Mouse (Mus musculus) hematopoietic stem cell, adult 5-6 weeks (primary cell): ENCODE results near the gene Arhgef16. TPM values are rescaled to one million over a fixed set of nuclear protein-coding genes. Genes with fewer than 3 reads are reported as not detected.
A peak's percentile ranks its signal among the peaks of the same experiment; 100 is the strongest.

Experiments used
- ATAC-seq, 2 experiments: fragments of 125-278 bp in 1 of 2; replicated peaks in 1 of 2; 2 replicates each; pipeline ENCODE4 v1.8.0; 2016 to 2017; ENCODE audit warnings: inconsistent platforms in 2 of 2, mild to moderate bottlenecking in 2 of 2, moderate number of reproducible peaks in 2 of 2, low read depth in 1 of 2, moderate TSS enrichment in 1 of 2; ENCODE audit not compliant: low FRiP score in 2 of 2, poor library complexity in 2 of 2, severe bottlenecking in 2 of 2, insufficient read depth in 1 of 2, low TSS enrichment in 1 of 2
- total RNA-seq: library from RNA; stranded (forward); fragments of 172-1452, 232-1000 nt; gene quantifications from 2 replicates; pipeline ENCODE4 v1.2.3, GENCODE M21; 2017

Arhgef16 gene
- total RNA-seq, 1 experiment from 2014 or later, result not detected

DNA sequence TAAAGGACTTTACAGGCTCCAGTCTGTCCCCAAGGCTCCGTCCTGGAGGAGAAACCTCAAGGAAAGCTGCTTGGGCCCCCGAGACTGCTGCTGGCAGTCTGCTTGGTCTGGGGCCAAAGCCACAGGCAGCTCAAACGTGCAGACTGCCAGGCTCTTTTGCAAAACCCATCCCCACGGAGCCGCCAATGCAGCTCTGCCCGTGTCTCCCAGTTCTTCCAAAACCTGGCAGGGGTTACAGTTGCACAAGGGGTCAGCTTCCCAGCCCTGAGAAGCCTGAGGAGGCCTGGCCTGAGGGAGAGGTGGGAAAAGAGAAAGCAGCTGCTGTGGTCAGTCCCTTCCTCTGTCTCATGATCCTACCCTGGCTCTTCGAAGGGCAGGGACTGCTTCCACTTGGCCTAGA is 56.1 kb downstream of the Arhgef16 start:
- ATAC-seq, result no peak

DNA sequence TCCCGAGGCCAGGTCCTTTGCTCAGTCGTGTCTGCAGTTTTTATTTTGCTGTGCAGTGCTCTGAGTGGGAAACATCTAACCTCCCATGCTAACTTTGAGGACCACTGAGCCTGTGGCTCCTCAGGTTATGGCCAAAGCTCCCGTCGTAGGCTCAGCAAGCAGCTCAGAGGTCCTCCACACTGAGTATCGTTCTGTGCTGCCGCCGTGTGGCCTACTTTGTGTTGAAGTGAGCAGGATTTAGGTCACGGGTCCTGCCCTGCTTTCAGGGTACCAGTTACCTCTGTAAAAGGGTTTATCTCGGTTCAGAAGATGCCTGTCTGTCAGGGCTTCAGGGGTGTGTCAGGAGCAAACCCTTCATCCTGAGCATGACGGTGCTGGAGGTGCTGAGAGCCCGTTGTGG is 60.9 kb downstream of the Arhgef16 start:
- ATAC-seq, result no peak

DNA sequence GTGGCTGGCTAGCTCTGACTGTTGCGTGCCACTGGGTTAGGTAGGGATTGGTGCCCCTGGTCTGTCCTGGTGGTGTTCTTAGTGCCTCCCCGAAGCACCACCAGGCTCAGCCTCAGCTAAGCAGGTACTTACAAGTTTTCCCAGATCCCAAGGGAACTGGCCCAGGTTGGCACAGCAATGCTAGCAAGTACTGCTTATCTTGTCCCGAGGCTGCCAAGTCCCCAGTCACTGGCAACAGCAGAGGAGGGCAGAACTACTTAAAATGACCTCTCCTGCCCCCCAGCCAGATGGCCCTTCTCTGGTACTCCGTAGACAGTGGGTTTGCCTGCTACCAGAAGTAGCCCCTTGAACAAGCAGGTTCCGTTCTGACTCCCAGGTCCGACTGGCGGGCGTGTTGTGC is 62.3 kb downstream of the Arhgef16 start:
- no peak for ATAC-seq

DNA sequence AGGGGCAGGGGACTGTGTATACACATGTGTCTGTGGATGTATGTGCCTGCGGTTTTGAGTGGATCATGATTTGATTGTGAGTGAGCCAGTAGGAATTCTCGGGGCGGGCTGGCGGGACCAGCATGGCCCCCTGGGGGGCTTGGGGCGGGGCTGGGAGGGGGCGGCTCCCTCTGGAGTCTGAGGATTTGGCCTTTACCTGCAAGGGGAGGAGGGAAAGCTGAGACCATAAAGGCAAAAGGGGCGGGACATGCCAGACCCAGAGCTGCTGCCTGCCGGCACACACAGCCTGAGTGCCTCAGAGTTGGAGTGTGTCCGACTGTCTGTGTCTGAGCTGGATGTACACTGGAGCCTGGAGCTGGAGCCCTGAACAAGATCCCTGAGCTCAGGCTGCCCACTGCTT is 64.2 kb downstream of the Arhgef16 start:
- ATAC-seq, result no peak

DNA sequence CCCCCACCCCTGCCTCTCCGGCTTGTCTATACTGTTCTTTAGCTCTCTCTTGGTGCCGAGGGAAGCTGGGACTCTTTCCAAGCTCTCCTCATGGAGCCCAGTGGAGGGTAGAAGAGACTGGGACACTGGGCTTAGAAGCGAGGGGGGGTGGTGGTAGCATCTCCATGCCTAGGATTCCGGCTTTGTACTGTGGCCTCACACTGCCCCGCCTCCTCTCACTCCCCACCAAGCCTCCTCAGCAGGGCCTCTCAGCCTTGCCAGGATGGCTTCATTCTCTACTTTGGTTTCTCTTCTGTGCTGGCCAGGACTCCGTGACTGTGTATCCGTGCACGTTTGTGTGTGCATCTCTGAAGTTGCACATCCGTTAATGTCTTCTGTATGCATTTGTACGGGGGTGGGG is 64.6 kb downstream of the Arhgef16 start:
- ATAC-seq, result 0 out of 4 replicates have a peak, but pooled peaks of 1 of the 2 experiments have one; percentile 33

DNA sequence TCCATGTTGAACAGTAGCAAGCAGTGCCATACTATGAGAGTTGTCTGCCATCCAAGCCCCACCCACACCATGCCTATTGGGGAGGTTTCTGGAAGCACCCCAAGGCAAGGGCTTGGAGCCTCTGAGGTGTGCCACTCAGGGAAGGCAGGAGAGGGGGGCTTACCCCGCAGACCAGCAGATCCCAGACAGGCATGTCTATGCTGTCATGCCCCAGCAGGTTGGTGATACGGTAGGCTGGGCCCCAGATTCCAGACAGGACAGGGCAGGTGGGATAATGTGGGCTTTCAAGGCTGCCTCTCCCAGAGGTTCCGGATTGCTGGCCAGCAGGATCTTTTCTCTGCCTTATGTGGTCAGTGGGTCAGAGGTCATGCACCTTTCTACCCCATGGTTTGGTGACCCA is 65.5 kb downstream of the Arhgef16 start:
- no peak for ATAC-seq

DNA sequence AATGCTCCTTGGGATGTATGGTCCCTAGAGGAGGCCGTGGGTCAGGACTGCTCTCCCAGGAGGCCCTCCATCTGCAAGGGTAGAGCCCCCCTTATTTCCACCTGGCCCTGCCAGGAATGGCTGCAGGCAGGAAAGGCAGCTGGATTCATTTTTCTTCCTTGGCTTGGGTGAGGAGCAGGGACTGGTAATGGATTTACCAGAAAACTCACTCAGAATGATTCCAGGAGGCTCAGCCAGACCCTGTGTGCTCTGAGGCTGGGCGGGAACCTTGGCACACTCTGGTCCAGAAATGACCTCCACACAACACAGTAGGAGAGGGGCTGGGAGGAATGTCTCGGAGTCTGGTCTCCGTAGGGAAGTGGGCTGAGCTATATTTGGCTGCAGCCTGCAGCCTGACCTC is 69.2 kb downstream of the Arhgef16 start:
- ATAC-seq, result no peak

DNA sequence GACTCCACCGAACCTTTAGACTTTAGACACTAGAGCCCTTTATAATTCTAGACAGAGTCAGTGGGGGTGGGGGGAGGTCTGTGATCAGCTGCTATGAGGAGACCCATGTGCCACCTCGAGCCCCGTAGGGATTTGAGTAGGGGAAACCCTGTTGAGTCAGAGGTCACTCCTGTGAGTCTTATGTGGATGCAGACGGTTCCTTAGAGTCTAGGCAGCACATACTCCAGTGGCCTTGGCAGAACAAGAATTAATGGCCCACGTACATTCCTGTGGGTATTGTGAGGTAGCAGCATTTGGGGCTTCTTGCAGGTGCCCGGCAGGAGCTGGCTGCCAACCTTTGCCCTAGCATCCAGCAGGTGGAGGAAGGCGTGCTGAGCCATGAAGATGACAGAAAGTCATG is 70.1 kb downstream of the Arhgef16 start:
- no peak for ATAC-seq

DNA sequence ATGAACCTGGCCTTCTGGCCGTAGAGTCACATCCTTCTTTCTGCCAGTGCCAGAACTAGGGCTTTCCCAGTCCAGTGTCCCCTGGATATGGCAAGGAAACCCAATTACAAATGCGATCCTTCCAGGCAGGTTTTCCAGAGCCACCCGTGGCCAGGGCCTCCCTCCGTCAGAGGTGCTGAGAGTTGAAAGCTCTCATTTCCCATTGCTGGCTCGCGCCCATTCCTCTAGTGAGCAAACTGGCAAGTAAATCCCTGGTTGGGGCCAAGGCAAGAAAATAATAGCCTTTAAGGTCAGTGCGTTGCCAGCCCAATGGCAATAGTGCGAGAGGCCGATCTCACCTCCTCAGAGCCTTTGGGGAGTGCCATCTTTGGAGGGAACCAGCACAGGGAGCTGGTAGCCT is 71.9 kb downstream of the Arhgef16 start:
- no peak for ATAC-seq

Other genes starting within 250 kb of the Arhgef16 start
- not detected in 2 replicates for gene Trp73, start 161.5 kb downstream of the Arhgef16 start, total RNA-seq
- gene Wrap73, start 159.3 kb downstream of the Arhgef16 start, total RNA-seq, result 5.8 and 19.1 TPM in 2 replicates
- 41.7 and 47.3 TPM in 2 replicates for gene Tprgl, start 141.0 kb downstream of the Arhgef16 start, total RNA-seq
- not detected in 2 replicates for gene Megf6, start 130.9 kb downstream of the Arhgef16 start, total RNA-seq
- not detected in 2 replicates for gene B230104I21Rik, start 34.5 kb upstream of the Arhgef16 start, total RNA-seq